Mouse (Mus musculus) E14TG2a.4 (cell line): ENCODE results near the gene Cxcr4.

Experiments used
- CTCF ChIP-seq: conservative IDR thresholded peaks from 2 replicates; pipeline ENCODE4 v1.5.1; 2014; ENCODE audit warnings: low read length
- POU5F1 ChIP-seq: IDR thresholded peaks from 2 replicates; pipeline ENCODE4 v1.6.1; 2014; ENCODE audit warnings: low read length, borderline replicate concordance

DNA sequence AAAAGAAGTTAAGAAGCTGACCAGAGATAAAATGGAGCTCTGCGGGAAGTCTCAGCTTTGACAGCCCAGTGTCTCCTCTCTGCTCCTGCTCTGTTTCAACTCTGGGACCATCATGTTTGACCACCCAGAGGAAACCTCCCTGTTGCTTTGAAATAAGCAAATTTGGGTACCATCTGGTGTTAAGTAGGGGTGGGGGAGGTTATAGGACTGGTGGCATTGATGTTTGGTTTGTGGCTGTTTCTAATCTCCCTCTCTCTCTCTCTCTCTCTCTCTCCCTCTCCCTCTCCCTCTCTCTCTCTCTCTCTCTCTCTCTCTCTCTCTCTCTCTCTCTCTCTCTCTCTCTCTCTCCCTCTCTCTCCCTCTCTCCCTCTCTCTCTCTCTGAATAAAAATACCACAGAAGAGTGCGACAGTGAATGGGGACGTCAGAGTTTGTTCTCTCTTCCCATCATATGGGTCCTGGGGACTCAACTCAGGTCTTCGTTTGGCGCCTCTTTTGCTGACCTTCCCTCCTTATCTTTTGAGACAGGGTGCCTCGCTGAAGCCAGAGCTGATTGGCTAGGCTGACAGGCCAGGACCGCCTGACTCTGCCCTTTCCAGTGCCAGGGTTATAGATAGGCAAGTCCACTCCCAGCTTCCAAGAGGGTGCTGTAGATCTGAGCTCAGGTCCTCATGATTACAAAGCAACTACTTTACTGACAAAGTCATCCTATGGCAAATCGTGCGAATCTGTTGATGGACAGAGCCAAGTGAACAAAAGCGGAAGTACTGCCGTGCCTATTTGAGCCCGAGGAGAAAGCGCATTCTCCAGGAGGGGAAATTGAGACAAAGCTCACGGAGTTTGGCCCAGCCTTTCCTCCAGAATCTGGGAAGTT lies 31.4 kb downstream of the Cxcr4 start:
- TF ChIP-seq CTCF = no peak
- no peak for TF ChIP-seq POU5F1
